Comparison of ENCODE assay signal across 10 mouse cellular contexts in the genomic region with DNA sequence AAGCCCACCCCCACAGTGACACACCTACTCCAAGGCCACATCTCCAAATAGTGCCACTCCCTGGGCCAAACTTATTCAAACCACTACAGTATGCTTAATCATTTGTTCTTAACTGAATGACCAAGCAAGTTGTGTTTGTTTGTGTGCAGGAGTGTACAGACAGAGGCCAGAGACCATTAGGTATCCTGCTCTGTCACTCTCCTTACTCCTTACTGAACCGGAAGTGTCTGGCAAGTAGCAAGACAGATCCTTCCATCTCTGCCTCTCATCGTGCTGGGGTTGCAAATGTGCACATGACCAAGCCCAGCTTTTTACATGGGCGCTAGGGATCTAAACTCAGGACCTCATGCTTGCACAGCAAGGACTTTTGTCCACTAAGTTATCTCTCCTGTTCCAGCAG. TPM values are rescaled to one million over a fixed set of nuclear protein-coding genes. Genes with fewer than 3 reads are reported as not detected.
DNase-seq lines count a peak whose midpoint lies in the region; ATAC-seq lines count a peak whose summit lies in the region.
"Had no signal": no experiment of that assay in that cellular context is flagged by ENCODE, and none has a peak within 500 bp of the region (broad histone marks: within the 10 kb centered on the region; RNA-seq: fewer than 3 reads in every experiment).

No protein-coding gene starts in this region.

- ATAC-seq in heart, embryonic 14.5 days (ENCODE audit: insufficient number of reproducible peaks, insufficient read depth, low FRiP score, low read depth), result no peak
- ATAC-seq in neural tube, embryonic 12.5 days (ENCODE audit: low FRiP score, low read depth), result no peak
- no peak for ATAC-seq in intestine, embryonic 16.5 days
- ATAC-seq: Patski had no signal

- H3K4me3 ChIP-seq in heart, embryonic 14.5 days (ENCODE audit: control insufficient read depth in 1 of 2, insufficient read depth in 1 of 2, low read depth in 1 of 2, low read length in 2 of 2), result peak overlapping the region in 1 of 2 experiments; percentile 75; a peak in 1 of 4 replicates
- no peak overlapping the region for H3K4me3 ChIP-seq in neural tube, embryonic 12.5 days
- H3K4me3 ChIP-seq in intestine, embryonic 16.5 days (ENCODE audit: low read length), result no peak overlapping the region

- H3K4me2 ChIP-seq in heart, embryonic 14.5 days (ENCODE audit: low read length), result peak overlapping the region; percentile 85
- 0 out of 2 replicates have a peak overlapping the region, but pooled peaks have one; percentile 76 for H3K4me2 ChIP-seq in neural tube, embryonic 12.5 days (replicated peaks)
- no peak overlapping the region for H3K4me2 ChIP-seq in intestine, embryonic 16.5 days (ENCODE audit: low read depth, low read length)

- 67% methylated on average over 3 of the region's 3 CpGs for WGBS in heart, embryonic 14.5 days
- 83% methylated on average over 3 of the region's 3 CpGs for WGBS in neural tube, embryonic 12.5 days
- 51% methylated on average over 3 of the region's 3 CpGs for WGBS in intestine, embryonic 16.5 days

- no peak for DNase-seq in heart, postnatal 4 days
- no peak for DNase-seq in neural tube, embryonic 10.5 days (ENCODE audit: extremely low spot score, low spot score)
- peak; percentile 8 for DNase-seq in yolk sac, embryonic 10.5 days (ENCODE audit: low spot score)
- DNase-seq in layer of hippocampus, postnatal 25 days (ENCODE audit: extremely low spot score in 1 of 2, low spot score in 1 of 2), result no peak
- DNase-seq in left cerebral cortex, postnatal 36 days (ENCODE audit: low spot score in 2 of 2), result no peak
- DNase-seq: kidney, postnatal 36 days had no signal

- no peaks in the 10 kb centered on the region for H3K9me3 ChIP-seq in heart, embryonic 14.5 days (ENCODE audit: control insufficient read depth, low read length)
- no peaks in the 10 kb centered on the region for H3K9me3 ChIP-seq in neural tube, embryonic 12.5 days
- no peaks in the 10 kb centered on the region for H3K9me3 ChIP-seq in intestine, embryonic 16.5 days (ENCODE audit: control insufficient read depth, low read length)

- H3K36me3 ChIP-seq in heart, embryonic 14.5 days (ENCODE audit: control insufficient read depth, insufficient read depth, low read length), result peaks cover 13% of the 10 kb centered on the region
- H3K36me3 ChIP-seq in neural tube, embryonic 12.5 days, result no peaks in the 10 kb centered on the region
- no peaks in the 10 kb centered on the region for H3K36me3 ChIP-seq in intestine, embryonic 16.5 days (ENCODE audit: control insufficient read depth, insufficient read depth, low read length)

- H3K27me3 ChIP-seq in heart, embryonic 14.5 days (ENCODE audit: control insufficient read depth, insufficient read depth, low read length), result no peaks in the 10 kb centered on the region
- H3K27me3 ChIP-seq in neural tube, embryonic 12.5 days (replicated peaks), result no peaks in the 10 kb centered on the region
- no peaks in the 10 kb centered on the region for H3K27me3 ChIP-seq in intestine, embryonic 16.5 days (replicated peaks; ENCODE audit: control insufficient read depth, insufficient read depth, low read length)
- H3K27me3 ChIP-seq: Patski had no signal

- H3K4me1 ChIP-seq in heart, embryonic 14.5 days (ENCODE audit: control insufficient read depth in 2 of 2, insufficient read depth in 2 of 2, low read length in 2 of 2), result peaks cover 6 to 15% of the 10 kb centered on the region in 2 experiments
- H3K4me1 ChIP-seq in neural tube, embryonic 12.5 days, result peaks cover 7% of the 10 kb centered on the region; the same call in 1 of the 2 replicates
- H3K4me1 ChIP-seq in intestine, embryonic 16.5 days (ENCODE audit: control insufficient read depth, insufficient read depth, low read length), result peaks cover 8% of the 10 kb centered on the region

- intact Hi-C loops in left cerebral cortex, postnatal 36 days (cut with DNase I), result loop anchor here (5.0 kb wide), 1 partner anchor 107 kb away; no protein-coding TSS in a partner anchor

- H3K27ac ChIP-seq in heart, embryonic 14.5 days (replicated peaks in 1 of 2; ENCODE audit: control insufficient read depth in 1 of 2, insufficient read depth in 1 of 2, low read depth in 2 of 2, low read length in 2 of 2), result peak overlapping the region; percentile 77 to 91
- no peak overlapping the region for H3K27ac ChIP-seq in neural tube, embryonic 12.5 days
- H3K27ac ChIP-seq in intestine, embryonic 16.5 days (ENCODE audit: low read length), result peak overlapping the region; percentile 66

- peak overlapping the region; percentile 93; the same call in 1 of the 2 replicates for H3K9ac ChIP-seq in heart, embryonic 14.5 days (ENCODE audit: low read length)
- H3K9ac ChIP-seq in neural tube, embryonic 12.5 days, result no peak overlapping the region
- H3K9ac ChIP-seq in intestine, embryonic 16.5 days (ENCODE audit: low read depth, low read length), result no peak overlapping the region

RNA-seq across cellular contexts. Expression of gene Slc35f5, which starts 1.1 kb away (rescaled TPM):
- 88.4 and 89.9 TPM in 2 replicates for polyA plus RNA-seq in heart, embryonic 14.5 days (2014; fragmentation: Nextera tagmentation; extraction: Ambion mirVana)
- 10 to 100 TPM; 79.2 to 82.8 TPM for total RNA-seq in heart, postnatal 4 days (2021)
- polyA plus RNA-seq in neural tube, embryonic 12.5 days (2016; fragmentation: Nextera tagmentation; extraction: Ambion mirVana), result 28.3 and 30.8 TPM in 2 replicates
- polyA plus RNA-seq in intestine, embryonic 16.5 days (2015; fragmentation: Nextera tagmentation; extraction: Ambion mirVana), result 49.1 and 53.0 TPM in 2 replicates
- total RNA-seq in layer of hippocampus, postnatal 25 days (2021), result 10 to 100 TPM; 28.2 to 32.4 TPM
- total RNA-seq in left cerebral cortex, postnatal 36 days (2021), result 10 to 100 TPM; 22.8 to 24.4 TPM
